Mouse (Mus musculus) kidney, postnatal 14 days (tissue): ENCODE data around the gene C130032M10Rik.
"Not testable (repeated sequence)": the region's sequence is repeated elsewhere in the genome, so short reads cannot be mapped to it uniquely, and the experiment has no call there.

Experiments
- DNase-seq: peaks from one replicate; pipeline ENCODE4 v3.0.0; 2022; ENCODE audit warnings: mixed read lengths

C130032M10Rik gene

DNA sequence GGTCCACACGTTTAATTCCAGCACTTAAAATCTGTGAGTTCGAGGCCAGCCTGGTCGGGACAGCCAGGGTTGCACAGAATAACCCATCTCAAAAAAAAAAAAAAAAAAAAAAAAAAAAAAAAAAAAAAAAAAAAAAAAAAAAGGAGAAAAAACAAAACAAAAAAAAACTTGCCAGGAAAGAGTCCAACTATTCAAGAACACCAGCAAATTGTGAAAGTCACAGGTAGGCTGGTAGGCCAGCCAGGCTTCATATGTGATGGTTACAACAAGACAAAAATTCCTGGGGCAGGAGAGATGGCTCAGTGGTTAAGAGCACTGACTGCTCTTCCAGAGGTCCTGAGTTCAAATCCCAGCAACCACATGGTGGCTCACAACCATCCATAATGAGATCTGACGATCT, 5.0 kb downstream of the C130032M10Rik start:
- not testable (repeated sequence) for DNase-seq

DNA sequence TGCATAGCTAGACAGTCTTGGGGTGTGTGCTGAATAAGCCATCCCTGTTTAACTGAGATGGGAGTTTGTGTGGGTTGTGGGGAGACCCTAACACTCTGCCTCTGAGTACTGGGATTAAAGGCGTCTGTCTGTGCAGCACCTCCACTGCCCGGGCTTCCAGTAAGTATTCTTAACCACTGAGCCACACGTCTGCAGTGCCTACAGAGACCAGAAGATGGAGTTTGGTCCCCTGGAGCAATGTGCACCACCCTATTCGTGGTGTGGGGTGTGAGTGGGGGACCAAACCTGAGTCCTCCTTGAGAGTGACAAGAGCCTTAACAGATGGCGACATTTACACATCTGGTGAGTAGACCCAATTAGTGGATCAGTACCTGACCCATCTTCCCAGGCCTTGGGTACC, 6.5 kb downstream of the C130032M10Rik start:
- DNase-seq: no peak

DNA sequence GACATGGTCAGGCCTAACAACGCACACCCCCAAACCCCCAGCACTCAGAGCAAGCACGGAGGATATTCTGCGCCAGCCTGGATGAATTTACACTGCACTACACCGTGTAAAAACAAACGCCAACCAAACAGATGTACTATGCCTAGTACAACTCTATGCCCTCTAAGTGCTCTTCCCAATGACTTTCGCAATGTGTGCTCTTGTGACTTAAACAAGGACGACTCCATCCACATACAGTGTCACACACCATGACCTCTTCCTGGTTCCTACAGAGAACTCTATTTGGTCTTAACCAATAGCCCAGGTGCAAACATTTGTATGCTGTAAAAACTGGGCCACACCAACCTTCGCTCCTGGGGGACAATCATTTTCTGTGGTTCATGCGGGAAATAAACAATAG, 7.0 kb downstream of the C130032M10Rik start:
- DNase-seq: no peak

DNA sequence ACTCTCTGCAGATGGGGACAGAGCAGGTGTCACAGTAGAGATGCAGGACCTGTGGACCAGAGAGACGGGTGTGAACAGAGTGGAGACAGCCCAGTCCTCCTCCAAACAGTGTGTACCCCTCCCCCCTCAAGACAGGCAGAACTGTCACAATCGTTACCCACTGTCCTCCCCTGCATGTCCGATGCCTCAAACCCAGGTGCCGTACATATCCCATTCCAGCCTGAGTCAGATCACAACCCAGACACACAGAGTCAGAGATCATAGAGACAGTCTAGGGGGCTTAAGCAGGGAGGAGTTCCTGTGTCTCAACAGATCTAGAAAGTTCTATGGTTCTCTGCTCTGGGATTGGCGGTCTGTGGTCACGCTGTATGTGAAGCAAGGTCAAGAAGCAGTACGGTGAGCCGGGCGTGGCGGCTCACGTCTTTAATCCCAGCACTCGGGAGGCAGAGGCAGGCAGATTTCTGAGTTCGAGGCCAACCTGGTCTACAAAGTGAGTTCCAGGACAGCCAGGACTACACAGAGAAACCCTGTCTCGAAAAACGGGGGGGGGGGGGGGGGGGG, 9.7 kb downstream of the C130032M10Rik start:
- no peak for DNase-seq

DNA sequence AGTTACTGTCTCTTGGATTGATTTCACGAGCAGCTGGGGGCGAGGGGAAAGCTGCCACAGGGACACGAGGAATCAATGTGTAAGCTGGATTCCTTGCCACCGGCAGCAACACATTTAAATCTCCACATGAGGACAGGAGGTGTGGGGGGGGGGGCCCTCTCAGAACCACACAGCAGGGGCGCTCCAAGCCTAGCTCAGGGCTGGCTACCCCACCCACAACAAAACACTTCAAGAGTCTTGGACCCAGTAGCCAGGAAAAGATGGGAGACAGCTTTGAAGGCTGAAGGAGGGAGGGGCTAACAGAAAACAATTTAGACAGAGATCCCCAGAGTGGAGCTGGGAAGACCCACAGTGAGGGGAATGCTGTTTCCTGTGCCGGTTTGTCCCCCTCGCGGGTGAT, 10.4 kb downstream of the C130032M10Rik start:
- no peak for DNase-seq

DNA sequence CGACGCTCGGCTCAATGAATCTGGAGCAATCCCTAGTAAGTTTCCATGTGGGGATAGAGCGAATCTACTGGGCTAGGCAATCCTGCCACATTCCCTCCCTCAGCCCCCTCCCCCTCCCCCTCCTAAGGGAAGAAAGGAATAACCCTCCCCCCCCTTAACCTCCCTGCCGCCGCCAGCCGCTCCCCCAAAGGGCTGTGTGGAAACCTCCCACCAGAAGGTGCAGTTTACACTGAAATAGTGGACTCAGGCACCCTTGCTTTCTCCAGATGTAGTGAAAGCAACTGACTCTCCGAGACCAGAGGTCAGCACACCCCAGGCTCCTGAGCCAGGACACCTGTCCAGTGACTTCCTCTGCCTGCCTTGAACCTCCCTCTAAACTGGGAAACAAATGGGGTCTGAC, 11.1 kb downstream of the C130032M10Rik start:
- DNase-seq: no peak

DNA sequence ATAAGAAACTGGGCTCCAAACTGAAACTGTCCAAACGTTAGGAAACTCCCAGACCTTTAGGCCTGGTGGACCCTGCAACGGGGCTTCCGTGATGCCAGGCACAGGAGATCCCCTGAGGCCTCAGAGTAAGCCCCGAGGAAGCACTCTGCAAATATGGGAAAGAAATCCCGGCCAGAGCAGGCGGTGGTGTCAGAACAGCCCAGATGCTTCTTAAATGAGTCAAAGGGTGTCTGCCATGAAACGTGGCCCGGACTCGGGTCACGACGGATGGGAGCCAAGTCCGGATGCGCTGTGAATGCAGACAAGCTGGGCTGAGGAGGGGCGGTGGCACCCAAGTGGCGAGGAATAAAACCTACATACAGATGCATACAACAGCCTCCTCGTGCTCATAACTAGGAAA, 11.6 kb downstream of the C130032M10Rik start:
- peak; percentile 70 for DNase-seq

DNA sequence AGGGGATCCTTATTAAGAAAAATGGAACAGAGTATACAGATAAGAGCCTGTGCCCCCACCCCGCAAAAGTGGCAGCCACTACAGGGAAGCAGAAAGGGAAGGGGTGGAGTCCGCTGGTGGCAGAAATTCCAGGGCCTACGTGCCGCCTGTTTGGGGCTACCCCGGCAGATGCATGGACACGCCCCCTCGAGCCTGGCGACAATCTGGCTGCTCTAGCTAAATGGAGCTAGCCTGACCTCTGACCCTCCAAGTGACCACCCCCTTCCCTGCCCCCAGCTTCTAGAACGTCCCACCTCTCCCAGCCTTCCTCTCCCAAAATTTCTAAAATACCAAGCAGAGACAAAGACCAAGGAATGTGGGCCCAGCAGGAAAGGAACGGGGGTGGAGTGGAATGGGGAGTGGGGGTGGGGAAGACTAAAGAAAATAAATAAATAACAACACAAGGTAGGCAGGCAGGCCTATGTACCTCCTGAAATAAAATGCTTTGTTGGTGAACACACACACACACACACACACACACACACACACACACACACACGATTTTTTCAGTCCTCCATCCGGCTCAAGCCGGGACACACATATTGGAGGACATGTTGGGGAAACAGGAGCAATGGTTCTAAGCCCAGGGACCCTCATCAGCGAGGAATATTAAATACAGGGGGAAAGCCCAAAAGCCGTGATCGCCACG, 12.6 kb downstream of the C130032M10Rik start:
- DNase-seq: peak; percentile 52

DNA sequence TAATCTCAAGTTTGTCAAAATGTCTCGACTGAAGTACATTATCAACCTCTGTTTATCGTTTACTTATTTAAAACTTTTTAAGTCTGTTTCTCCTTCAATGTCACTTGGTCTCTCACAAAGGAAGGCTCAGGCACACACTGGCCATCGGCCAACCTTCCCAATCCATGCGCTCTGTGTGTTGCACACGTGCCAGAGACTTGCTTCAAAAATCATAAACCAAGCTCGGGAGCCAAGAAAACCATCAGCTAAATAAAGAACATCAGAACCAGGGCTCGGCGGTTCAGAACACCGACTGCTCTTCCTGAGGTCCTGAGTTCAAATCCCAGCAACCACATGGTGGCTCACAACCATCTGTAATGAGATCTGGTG, 13.2 kb downstream of the C130032M10Rik start:
- DNase-seq: peak; percentile 49

DNA sequence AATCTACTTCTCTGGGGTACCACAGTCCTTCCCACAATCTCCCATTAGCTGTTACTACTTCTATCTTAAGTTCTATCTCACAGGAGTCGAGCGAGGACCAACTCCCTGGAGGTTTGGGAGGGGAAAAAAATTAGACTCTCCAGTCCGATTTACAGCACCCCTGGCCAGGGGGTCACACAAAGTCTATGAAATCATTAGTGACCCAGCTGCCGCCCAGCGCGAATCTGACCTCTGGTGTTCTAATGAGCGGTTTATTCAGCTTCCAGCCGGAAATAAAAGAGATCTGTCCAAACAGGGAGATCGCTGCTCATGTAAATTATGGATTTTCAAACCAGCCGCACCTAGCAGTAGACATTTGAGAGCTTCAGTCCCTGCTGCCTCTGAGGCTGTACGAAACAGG, 15.8 kb downstream of the C130032M10Rik start:
- DNase-seq: peak; percentile 63

DNA sequence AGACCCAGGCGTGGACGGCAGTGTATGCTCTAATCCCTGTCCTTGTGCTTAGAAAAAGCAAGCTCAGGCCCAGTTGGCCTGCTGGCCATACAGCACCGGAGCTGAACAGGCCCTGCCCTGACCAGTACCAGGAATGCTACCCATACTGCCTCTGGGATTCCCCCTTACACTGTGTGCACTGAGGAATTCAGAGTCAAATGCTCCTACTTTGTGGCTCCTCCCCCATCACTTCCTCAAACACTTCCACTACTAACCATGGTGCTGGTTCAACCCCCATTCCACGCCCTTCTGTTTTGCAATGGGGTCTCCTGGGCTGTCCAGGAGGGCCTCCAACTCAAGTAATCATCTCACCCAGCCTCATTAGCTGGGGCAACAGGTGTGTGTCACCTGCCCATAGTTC, 18.4 kb downstream of the C130032M10Rik start:
- no peak for DNase-seq

DNA sequence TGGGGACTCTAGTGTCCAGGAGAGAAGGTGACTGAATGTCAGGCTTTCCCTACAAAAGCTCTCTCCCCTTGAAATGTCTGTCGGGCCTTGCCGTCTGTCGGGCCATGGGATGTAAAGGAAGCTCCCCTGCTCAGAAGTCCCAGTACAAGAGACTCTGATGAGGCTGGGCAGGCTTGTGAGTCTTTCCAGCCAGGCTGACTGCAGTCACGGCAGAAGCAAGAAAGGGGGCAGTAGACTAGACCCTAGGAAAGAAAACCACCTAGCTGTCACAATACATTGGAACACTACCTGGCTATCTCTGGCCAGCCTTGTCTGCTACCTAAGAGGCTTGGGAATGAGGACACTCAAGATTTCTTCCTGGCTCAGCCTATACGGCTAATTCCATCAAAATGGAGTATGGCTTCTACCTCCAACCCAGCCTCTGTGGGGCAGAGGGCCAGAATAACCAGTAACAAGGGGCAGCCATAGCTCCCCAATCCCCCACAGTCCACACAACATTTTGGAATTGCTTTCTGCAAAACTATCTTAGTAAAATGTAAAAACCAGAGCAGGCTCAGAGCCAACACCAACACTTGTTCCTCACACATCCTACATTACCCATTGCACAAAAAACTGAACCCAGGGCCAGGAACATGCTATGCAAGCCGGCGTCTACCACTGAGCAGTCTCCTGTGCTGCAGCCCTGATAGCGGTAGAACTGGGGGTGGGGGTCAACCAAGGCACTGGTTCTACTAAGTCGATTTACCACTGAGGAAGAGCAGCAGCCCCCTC, 19.4 kb downstream of the C130032M10Rik start:
- no peak for DNase-seq

DNA sequence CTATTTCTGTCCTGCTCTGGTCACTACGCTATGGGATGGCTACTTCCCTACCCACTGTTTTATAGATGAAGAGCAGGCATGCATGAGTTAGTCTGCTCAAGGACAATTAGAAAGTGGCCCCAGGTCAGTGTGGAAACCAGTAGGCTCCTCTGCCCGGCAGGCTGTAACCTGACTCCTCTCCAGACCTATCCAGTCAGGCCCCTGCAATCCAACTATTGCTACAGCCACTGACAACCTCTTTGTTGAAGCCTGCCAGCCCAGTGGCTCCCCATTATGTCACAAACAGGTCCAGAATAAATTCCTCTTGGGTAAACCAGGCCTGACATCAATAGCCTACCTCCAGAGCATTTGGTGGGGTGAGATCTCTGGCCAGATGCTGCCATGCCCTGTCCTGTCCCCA, 21.1 kb downstream of the C130032M10Rik start:
- no peak for DNase-seq

DNA sequence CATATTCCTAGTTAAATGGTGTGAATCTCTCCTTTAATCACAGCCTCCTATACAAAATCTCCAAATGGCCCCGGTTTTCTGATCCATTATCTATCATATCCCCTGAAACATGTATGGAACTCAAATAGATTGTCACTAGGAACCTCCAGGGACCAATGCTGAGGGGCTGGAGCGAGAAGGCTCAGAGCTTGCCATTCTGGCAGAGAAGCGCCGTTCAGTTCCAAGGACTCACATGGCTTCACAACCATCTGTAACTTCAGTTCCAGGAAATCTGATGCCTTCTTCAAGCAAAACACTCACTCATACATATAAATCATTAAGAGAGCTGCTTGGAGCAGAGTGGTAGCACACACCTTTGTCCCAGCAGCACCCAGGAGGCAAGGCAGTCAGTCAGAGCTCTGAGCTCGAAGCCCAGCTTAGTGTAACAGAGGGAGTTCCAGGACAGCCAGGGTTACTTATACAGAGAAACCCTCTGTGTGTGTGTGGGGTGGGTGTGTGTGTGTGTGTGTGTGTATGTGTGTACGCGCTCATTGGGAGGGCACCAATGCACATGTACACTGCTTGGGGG, 23.6 kb downstream of the C130032M10Rik start:
- DNase-seq: no peak

DNA sequence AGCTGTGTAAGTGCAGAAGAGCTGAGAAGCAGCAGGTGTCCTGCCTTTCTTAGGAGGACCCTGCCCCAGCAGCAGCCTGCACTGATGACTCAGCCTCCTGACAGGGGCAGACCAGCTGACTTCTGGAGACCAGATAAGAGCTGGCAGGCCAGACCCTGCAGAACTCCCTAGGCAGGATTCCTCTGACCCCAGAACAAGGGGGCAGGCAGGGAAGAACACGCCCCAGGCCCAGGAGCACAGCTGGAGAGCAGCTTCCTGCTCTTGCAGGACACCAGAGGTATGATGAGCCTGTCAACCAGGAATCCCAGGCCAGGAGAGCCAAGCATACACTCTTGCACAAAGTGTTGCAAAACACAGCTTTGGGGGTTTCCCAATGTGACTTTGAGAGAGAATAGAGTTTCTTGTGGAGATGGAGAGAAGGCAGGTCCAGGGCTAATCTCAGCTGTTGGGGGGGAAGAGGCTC, 25.8 kb downstream of the C130032M10Rik start:
- DNase-seq: no peak

DNA sequence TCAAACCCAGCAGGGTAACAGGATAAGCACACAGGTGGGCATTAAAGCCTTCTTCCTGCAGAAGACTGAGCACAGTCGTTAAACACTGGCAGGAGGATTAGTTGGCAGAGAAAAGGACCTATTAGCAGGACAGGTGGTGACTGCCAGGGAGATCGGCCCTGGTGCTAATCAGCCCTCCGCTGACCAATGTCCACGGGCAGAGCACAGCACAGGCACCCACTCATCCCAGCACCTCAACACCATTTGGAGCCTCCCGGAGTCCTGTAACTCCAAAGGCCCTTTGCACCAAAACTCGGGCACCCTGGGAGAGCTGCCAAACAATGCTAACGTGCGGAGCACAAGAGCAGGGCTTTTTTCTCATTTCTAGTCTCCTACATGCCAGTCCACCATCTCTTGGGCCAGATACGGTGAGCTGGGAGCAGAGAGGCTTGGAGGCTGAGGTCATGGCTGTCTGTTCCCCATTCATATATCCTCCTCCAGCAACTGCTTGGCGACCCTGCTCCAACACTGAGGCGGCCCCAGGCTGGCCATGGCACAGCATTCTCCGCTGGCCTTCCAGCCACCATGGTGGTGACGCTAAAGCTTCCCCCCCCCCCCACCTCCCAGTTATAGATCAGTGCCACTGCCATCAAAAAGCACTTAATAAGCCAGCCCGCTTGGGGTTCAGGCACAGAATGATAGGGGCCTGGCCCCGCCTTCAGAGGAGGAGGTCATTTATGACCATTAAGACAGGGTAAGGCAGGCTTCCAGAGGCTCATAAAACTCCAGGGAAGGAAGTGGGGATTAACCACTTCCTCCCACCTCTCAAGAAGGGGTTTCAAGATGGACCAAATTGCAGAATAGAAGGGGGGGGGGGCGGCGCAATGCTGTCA, 28.6 kb downstream of the C130032M10Rik start:
- peak; percentile 55 for DNase-seq

DNA sequence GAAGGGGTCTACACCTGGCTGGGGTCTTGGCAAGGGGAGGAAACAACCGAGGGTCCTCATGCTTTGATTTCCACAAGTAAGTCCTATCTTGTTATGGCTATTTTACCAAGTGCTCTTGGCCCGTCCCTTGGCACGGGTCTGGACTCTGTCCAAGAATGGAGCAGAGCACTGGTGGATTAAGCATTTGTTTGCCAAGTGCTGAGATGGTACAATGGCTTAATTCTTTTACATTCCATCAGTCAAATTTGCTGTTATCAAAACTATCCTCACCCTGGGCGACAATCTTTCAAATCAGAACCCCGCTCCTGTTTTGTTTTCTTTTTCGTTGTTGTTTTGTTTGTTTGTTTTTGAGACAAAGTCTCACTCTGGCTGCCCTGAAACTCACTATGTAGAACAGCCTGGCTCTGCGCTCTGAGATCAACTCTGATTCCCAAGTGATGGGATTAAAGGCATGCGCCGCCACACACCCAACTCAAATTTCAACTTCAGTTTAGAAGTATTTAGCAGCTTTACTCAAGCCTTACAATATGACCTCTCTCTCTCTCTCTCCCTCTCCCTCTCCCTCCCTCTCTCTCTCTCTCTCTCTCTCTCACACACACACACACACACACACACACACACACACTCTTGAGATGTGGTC, 29.4 kb downstream of the C130032M10Rik start:
- DNase-seq: no peak

DNA sequence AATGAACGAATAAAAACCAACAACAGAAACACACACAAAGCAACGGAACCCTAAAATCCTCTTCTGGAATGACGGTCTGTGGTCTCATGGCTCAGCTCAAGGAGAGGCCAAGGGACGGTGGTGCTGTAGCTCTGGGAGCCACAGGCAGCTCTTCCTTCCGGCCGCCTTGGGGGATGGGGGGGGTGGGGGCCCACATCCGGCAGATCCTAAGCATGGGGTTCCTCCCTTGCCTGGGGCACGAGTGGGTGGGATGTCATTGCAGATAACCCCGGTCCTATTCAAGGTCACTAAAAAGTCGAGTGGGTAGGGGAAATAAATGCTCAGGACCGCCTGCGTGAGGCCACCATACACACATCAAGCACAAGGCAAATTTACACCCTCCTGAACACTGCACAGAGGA, 31.3 kb downstream of the C130032M10Rik start:
- DNase-seq: no peak

DNA sequence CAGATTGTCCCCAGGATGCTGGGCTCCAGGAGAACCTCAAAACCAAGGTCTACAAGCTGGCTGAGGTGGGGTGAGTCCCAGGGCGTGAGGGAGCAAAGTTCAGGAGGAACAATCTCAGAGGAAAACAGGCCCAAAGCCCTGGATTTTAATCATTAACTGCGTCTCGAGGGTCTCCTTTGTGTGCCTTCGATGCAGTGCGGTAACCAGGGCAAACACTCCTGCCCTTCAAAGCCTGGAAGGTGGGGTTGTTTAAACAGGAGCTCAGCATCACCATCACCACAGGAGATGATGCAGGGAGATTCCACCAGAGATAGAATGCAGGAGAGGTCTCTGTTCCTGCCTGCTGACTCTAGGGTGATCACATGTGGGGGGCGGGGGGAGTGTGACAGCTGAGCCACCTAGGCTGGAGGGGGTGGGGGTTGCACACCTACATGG, 32.2 kb downstream of the C130032M10Rik start:
- DNase-seq: peak; percentile 52

DNA sequence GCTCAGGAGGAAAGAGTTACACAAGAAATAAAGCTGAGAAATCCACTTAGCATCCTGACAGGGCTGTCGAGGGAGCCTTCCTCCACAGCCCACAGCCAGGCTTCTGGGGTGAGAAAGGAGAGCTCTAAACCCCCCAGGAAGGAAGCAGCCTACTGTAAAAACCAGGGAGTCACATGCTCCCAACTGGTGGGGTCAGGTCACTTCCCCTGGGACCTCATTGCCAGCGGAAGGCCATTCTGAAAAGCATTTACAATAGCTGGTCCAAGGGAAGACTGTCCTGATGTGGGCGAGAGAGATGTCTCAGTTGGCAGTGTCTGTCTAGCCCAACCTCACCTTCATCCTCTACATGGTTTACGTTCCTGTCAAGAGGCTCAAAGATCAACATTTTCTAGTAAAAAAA, 33.0 kb downstream of the C130032M10Rik start:
- DNase-seq: no peak

DNA sequence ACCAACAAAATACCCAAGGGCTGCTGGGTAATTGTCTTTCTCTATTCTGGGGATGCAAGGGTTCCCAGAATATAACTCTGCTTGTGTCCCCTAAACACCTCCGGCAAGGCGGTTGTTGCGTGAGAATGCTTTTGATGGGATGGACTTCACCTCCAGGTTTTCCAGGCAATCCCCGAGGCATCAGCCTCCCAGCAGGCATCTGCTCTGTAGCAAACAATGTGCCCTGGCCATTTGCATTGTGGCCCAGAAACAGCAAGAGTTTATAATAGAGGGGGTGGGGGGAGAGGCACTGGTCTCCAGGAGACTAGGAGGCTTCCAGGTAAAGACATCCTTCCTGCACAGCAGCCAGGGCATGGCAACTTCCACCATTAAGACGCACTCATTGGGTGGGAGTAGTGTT, 33.6 kb downstream of the C130032M10Rik start:
- DNase-seq: no peak

DNA sequence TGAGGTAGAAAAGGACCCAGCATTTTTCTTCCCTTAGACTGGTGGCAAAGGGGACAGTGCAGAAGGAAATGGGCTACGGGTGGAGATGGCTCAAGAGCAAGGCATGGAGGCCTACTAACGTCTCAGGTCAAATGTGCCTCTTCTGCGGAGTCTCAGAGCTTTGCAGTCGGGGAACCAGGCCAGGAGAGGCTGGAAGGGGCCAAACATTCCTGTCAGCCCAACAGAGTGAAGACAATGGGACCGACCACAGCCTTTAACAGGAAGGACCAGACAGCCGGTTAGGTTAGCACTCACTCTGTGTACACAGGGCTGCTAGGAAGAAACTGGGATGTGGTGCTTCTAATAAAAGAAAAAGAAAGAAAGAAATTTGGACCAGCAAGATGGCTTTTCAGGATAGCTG, 34.5 kb downstream of the C130032M10Rik start:
- no peak for DNase-seq
